Mouse (Mus musculus): ENCODE results near the gene Tln1.
"Not testable (repeated sequence)": the region's sequence is repeated elsewhere in the genome, so short reads cannot be mapped to it uniquely, and the experiment has no call there.

DNA sequence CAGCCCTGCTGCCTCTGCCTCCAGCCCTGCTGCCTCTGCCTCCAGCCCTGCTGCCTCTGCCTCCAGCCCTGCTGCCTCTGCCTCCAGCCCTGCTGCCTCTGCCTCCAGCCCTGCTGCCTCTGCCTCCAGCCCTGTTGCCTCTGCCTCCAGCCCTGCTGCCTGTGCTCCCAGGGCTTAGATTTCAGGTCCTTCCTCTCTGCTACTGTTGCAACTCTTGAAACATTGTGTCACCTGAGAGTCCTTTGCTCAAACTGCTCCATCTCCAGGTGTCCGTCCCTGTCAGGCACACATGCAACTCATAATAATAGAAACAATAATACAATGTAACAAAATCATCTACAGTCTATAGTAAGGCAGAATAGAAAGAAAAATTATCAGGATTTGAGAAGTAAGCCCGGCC lies 34.1 kb upstream of the Tln1 start:
- TF ChIP-seq POLR2A (IDR thresholded peaks at IDR 0.05; ENCODE audit: insufficient read length, low read depth); MAX (IDR thresholded peaks at IDR 0.05; ENCODE audit: low read depth); USF1 (IDR thresholded peaks at IDR 0.05; ENCODE audit: low read depth); TCF12 (IDR thresholded peaks at IDR 0.05; ENCODE audit: insufficient read depth, poor library complexity, severe bottlenecking); POLR2AphosphoS2 (IDR thresholded peaks at IDR 0.05; ENCODE audit: insufficient read length, low read depth): not testable (repeated sequence)

Data from myocyte (in vitro differentiated cells).